Mouse (Mus musculus) limb, embryonic 10.5 days (tissue): ENCODE data around the gene Tuba3a. TPM values are rescaled to one million over a fixed set of nuclear protein-coding genes. Genes with fewer than 3 reads are reported as not detected.
"Not testable (repeated sequence)": the region's sequence is repeated elsewhere in the genome, so short reads cannot be mapped to it uniquely, and the experiment has no call there.

Experiments
- DNase-seq: peaks from one replicate; pipeline ENCODE4 v3.0.0-alpha.2; 2017; ENCODE audit warnings: low spot score
- H3K27ac ChIP-seq: fragments of 300-500 bp; sonication (generic); 2 replicates; pipeline ENCODE4 v1.5.1; 2016; ENCODE audit warnings: mild to moderate bottlenecking
- H3K27me3 ChIP-seq: fragments of 300-500 bp; sonication (generic); 2 replicates; pipeline ENCODE4 v1.6.1; 2016; ENCODE audit warnings: low read depth, mild to moderate bottlenecking; ENCODE audit not compliant: poor library complexity, severe bottlenecking
- H3K36me3 ChIP-seq: fragments of 300-500 bp; sonication (generic); 2 replicates; pipeline ENCODE4 v1.6.1; 2016; ENCODE audit warnings: mild to moderate bottlenecking, moderate library complexity
- H3K4me1 ChIP-seq: fragments of 300-500 bp; sonication (generic); 2 replicates; pipeline ENCODE4 v1.6.1; 2016
- H3K4me3 ChIP-seq: fragments of 300-500 bp; sonication (generic); 2 replicates; pipeline ENCODE4 v1.5.1; 2016; ENCODE audit warnings: mild to moderate bottlenecking, moderate library complexity
- H3K9me3 ChIP-seq: fragments of 300-500 bp; sonication (generic); replicated peaks from 2 replicates; pipeline ENCODE4 v1.6.1; 2016; ENCODE audit warnings: mild to moderate bottlenecking
- WGBS: fragments of 180-500 bp; shearing (Covaris S2); methylation state at CpG from one replicate; pipeline ENCODE4 v1.1.7; 2016; 5-methylcytosine and 5-hydroxymethylcytosine counted together
- polyA plus RNA-seq: library from polyadenylated mRNA; unstranded; fragments of >200 nt; fragmentation: Nextera tagmentation; extraction: Ambion mirVana; gene quantifications from 2 replicates; pipeline ENCODE4 v1.2.1, GENCODE M21; 2016

The Tuba3a gene
- polyA plus RNA-seq, 1 experiment from 2014 or later = 0.21 TPM

DNA sequence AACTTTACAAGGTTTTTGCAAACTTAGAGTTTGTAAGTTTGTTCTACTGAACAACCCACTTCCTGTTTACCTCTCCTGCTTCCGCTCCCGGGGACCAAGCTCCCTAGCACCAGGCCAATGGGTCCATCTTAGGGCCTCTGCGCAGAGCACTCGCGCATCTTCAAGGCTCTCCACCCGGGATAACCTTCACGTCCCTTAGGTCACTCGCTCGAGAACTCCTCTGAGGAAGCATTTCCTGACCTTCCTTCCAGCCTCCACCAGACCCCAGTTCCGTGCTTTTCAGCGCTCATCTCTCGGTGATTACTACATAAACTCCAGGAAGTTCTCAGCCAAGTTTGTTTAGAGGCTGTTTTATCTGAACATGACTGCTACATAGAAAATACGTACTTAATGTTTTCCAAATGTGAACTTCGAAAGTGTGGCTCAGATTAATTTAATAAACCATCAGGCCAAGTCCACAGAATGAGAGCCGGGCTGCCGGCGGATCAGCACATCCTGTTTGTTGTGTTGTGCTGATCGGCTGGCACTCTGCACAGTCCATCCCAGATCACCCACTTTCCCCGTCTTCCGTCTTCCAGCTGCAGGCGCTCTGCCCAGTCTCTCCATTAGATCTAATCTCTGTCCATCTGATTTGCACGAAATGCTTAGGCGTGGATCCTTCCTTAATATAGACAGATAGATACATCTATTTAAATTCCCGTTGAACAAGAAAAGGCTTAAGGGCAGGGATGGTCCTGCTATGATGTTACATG is 16.6 kb upstream of the Tuba3a start:
- peaks cover 17% of the 10 kb centered on the region for H3K36me3 ChIP-seq
- H3K9me3 ChIP-seq = no peaks in the 10 kb centered on the region
- DNase-seq = no peak
- no peak overlapping the region for H3K4me3 ChIP-seq
- peaks cover 3% of the 10 kb centered on the region; the same call in 1 of the 2 replicates for H3K4me1 ChIP-seq
- no peak overlapping the region for H3K27ac ChIP-seq
- H3K27me3 ChIP-seq = no peaks in the 10 kb centered on the region
- 91% methylated on average over 24 of the region's 24 CpGs for WGBS

DNA sequence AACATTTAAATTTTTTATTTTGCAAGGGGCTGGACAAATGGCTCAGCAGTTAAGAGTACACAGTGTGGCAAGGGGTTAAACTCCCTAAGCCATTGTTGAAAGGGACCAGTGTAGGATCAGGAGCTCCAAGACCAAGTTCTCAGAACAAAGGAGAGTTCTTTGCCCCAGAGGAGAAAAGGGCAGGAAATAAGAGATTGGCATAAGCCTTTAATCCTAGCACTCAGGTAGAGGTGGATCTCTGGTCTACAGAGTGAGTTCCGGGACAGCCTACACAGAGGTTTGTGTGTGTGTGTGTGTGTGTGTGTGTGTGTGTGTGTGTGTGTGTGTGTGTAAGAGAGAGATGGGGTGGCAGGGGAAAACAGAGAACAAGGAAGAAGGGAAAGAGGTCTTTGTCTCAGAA is 15.1 kb upstream of the Tuba3a start:
- Histone ChIP-seq H3K9me3 (no peaks in the 10 kb centered on the region), H3K27ac (no peak overlapping the region), H3K4me1 (peaks cover 3% of the 10 kb centered on the region; the same call in 1 of the 2 replicates), H3K36me3 (peaks cover 3% of the 10 kb centered on the region; the same call in 1 of the 2 replicates), H3K4me3 (no peak overlapping the region), H3K27me3 (no peaks in the 10 kb centered on the region)
- WGBS = 77% methylated on average over 1 of the region's 1 CpGs
- no peak for DNase-seq

DNA sequence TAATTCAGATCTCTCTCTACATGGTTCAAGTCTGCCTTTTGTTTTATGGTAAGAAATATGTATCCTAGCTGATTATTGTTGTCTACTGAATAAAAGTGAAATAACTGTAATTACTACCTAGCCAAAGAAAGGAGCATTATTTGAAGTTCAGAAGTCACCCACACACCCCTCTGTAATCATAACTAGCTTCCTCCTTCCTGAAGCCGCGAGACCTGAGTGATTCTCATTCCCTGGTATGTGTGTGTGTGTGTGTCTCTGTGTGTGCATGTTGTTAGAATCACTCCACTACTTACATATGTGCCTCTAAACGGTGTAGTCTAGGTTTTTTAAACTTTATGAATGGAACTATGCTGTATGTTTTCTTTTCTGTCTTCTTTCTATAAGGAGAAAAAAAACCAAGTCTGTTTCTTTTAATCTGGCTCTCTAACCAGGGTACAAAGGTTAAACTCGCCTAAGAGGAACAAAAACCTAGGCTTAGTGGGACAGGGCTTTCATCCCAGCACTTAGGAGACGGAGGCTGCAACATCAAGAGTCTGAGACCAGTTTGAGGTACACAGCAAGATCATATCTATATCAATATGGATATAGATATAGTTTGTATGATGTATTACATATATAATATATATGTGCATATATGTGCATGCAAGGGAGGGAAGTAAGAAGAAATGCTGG is 11.4 kb upstream of the Tuba3a start:
- DNase-seq = no peak
- 82% methylated on average over 5 of the region's 5 CpGs for WGBS
- H3K27me3 ChIP-seq = no peaks in the 10 kb centered on the region
- no peak overlapping the region for H3K4me3 ChIP-seq
- H3K36me3 ChIP-seq = no peaks in the 10 kb centered on the region
- H3K4me1 ChIP-seq = no peaks in the 10 kb centered on the region
- no peaks in the 10 kb centered on the region for H3K9me3 ChIP-seq
- H3K27ac ChIP-seq = no peak overlapping the region

DNA sequence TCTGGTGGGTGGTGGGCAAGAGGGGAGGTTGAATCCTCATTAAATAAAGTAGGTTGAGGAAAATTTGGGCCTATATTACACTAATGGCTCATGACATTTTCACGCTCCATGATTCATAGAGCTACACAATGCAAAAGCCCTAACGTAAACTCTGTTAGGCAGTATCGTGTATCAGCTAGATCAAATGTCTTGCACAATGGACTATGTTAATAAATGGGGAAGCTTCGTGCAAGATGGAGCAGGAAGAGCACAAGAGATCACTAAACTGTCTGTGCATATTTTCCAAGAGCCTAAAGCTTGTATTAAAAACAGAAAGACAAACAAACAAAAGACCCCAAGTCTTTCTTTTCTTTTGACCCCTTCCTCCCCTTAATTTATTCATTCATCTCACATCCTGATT is 8.2 kb upstream of the Tuba3a start:
- H3K9me3 ChIP-seq = no peaks in the 10 kb centered on the region
- no peaks in the 10 kb centered on the region for H3K4me1 ChIP-seq
- H3K27me3 ChIP-seq = no peaks in the 10 kb centered on the region
- H3K4me3 ChIP-seq = no peak overlapping the region
- WGBS = 95% methylated on average over 4 of the region's 4 CpGs
- DNase-seq = no peak
- H3K27ac ChIP-seq = no peak overlapping the region
- H3K36me3 ChIP-seq = no peaks in the 10 kb centered on the region

DNA sequence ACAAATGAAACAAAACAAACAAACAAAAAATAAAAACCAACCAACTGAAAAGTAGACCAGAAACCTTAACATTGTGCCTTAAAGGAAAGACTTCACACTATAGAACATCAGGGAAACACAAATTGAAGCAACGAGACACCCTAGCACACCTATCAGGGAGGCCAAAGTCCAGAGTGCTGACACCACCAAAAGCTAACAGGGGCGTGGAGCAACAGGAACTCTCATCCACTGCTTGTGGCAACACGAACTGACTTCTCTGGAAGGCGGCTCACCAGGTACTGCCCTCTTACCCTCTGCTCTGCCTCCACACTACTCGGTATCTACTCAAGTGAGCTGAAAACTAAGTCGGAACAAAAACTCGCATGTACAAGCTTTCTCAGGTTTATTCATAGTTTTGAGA is 6.4 kb upstream of the Tuba3a start:
- WGBS = 92% methylated on average over 7 of the region's 7 CpGs
- Histone ChIP-seq H3K36me3 (no peaks in the 10 kb centered on the region), H3K4me3 (no peak overlapping the region), H3K27ac (no peak overlapping the region), H3K4me1 (no peaks in the 10 kb centered on the region), H3K9me3 (no peaks in the 10 kb centered on the region), H3K27me3 (no peaks in the 10 kb centered on the region)
- DNase-seq = no peak

DNA sequence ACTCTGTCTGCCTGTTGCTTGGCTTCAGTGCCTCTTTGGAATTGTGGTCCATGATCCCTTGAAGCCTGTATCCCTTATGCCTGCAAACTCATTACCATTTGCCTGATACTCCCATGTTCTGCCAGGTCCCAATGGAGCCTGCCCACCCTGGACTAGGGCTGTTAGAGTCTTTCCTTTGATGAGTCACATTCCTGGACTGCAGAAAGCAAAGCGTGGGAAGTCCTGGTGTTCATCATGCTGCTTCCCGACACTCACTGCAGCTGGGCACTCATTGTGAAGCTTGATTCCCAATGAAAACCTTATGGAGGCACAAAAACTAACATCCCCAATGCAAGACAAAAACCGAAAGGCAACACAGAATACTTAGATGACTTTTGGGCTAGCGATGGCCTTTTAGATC is 5.5 kb upstream of the Tuba3a start:
- Histone ChIP-seq H3K27ac (no peak overlapping the region), H3K36me3 (no peaks in the 10 kb centered on the region), H3K27me3 (no peaks in the 10 kb centered on the region), H3K9me3 (no peaks in the 10 kb centered on the region), H3K4me3 (no peak overlapping the region), H3K4me1 (no peaks in the 10 kb centered on the region)
- DNase-seq = no peak
- WGBS = 77% methylated on average over 4 of the region's 4 CpGs

DNA sequence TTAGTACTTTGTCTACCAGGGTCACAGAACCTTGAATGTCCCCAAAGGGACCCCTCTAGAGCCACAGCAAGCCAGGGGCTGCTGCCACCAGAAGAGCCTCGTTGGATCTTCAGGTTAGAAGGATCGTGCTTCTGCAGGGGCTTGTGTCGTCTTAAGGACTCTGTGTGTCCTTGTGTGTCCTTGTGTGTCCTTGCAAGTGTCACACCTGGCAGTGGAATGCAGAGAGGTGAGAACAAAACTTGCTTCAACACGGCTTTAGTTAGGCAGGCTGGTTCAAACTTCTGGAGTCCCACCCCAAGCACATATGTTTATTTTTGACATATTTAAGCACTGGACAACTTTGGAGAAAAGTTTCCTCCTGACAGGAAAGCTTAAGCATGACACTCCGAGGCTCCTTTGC is 2.9 kb upstream of the Tuba3a start:
- H3K36me3 ChIP-seq = no peaks in the 10 kb centered on the region
- no peaks in the 10 kb centered on the region for H3K9me3 ChIP-seq
- H3K4me3 ChIP-seq = no peak overlapping the region
- no peaks in the 10 kb centered on the region for H3K4me1 ChIP-seq
- WGBS = 86% methylated on average over 5 of the region's 5 CpGs
- DNase-seq = no peak
- no peaks in the 10 kb centered on the region for H3K27me3 ChIP-seq
- no peak overlapping the region for H3K27ac ChIP-seq

DNA sequence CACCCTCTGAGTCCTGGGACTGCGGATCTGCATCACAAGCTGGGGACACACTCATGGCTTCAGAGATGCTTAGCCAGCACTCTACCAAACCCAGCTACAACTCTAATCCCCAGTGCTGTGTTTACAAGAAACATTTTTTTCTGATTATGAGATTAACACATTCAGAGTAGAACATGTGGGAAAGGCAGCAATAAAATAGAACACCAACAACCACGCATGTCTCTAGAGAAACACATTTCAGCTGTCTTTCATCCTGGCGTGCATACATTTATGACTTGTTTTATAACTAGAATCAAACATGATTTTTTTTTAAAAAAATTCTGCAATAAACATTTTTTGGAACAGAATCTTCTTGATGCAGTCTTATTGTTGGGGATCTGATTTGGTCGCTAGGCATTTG is 1.1 kb upstream of the Tuba3a start:
- H3K27ac ChIP-seq = no peak overlapping the region
- no peaks in the 10 kb centered on the region for H3K36me3 ChIP-seq
- no peaks in the 10 kb centered on the region for H3K9me3 ChIP-seq
- no peak overlapping the region for H3K4me3 ChIP-seq
- DNase-seq = no peak
- WGBS = 90% methylated on average over 4 of the region's 4 CpGs
- no peaks in the 10 kb centered on the region for H3K27me3 ChIP-seq
- no peaks in the 10 kb centered on the region for H3K4me1 ChIP-seq

DNA sequence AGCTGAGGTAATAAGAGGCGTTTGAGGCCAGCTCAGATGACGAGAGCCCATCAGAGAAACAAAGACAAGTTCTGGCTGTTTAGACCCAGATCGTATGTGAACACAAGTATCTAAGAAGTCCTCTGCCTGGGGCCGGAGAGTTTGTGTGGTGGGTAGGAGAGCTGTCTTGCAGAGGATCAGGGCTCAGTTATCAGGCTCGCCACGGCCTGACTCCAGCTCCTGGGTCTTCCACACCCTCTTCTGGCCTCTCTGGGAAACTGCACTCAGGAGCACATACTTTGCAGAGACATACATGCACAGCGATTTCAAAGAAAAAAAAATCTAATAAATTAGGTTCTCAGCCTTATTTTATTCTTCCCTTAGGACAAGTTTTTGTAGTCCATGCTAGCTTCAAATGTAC is 1.1 kb downstream of the Tuba3a start:
- no peaks in the 10 kb centered on the region for H3K36me3 ChIP-seq

DNA sequence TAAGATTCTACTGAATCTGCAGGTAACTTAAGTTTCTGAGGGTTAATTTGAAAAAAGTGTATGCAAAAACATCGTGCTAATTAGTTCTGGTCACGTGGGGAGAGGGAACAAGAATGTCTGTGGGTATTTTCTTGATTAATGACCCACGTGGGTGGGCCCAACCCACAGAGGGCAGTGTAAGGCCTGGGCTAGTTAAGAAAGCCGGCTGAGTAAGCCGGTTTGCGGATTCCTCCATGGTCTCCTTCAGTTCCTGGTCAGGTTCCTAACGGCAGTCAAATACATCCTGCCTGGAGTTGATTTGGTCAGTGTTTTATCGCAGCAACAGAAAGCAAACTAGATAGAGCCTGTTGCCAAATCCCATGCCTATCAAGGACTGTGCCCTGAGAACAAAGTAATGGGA is 1.6 kb downstream of the Tuba3a start:
- H3K4me1 ChIP-seq = no peaks in the 10 kb centered on the region
- H3K36me3 ChIP-seq = no peaks in the 10 kb centered on the region
- DNase-seq = no peak
- H3K9me3 ChIP-seq = no peaks in the 10 kb centered on the region
- no peaks in the 10 kb centered on the region for H3K27me3 ChIP-seq
- H3K27ac ChIP-seq = no peak overlapping the region
- H3K4me3 ChIP-seq = no peak overlapping the region
- 48% methylated on average over 8 of the region's 8 CpGs for WGBS

More for the DNA sequence above, 1.1 kb downstream of the Tuba3a start:
- Histone ChIP-seq H3K4me3 (no peak overlapping the region), H3K27ac (no peak overlapping the region), H3K9me3 (no peaks in the 10 kb centered on the region), H3K4me1 (no peaks in the 10 kb centered on the region), H3K27me3 (no peaks in the 10 kb centered on the region)
- 93% methylated on average over 7 of the region's 7 CpGs for WGBS
- no peak for DNase-seq

DNA sequence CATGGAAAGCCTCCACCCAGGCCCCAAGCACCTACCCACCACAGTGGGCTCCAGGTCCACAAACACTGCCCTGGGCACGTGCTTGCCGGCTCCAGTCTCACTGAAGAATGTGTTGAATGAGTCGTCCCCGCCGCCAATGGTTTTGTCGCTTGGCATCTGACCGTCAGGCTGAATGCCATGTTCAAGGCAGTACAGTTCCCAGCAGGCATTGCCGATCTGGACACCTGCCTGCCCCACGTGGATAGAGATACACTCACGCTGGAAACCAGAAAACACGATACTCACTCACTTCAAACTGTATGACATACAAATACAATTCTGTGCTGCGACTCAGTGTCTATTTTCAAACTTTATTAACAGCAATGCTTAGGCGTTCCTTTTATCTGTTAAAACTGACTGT is 3.1 kb downstream of the Tuba3a start:
- H3K27me3 ChIP-seq, H3K27ac ChIP-seq, H3K36me3 ChIP-seq, DNase-seq, H3K4me3 ChIP-seq, H3K9me3 ChIP-seq, H3K4me1 ChIP-seq: not testable (repeated sequence)
- 95% methylated on average over 13 of the region's 13 CpGs for WGBS

DNA sequence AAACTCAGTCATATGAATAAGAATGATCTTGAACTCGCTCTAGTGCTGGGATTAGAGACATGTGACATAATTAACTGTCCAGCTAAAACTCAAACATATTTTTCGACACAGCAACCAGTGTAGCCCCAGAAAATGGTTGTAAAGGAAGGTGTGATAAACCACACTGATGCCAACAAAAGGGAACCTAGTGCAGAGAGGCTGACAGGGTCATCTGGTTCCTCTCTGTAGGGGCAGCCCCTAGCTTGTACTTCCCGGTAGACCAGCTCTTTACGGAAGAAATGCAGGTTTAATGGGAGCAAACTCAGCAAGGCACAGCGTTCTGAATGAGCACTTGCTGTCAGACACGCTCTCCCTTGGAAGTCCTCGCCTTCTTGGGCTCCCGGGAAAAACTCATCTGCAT is 6.1 kb downstream of the Tuba3a start:
- Histone ChIP-seq H3K27me3 (no peaks in the 10 kb centered on the region), H3K4me1 (no peaks in the 10 kb centered on the region), H3K4me3 (no peak overlapping the region), H3K27ac (no peak overlapping the region), H3K36me3 (no peaks in the 10 kb centered on the region), H3K9me3 (no peaks in the 10 kb centered on the region)
- WGBS = 62% methylated on average over 8 of the region's 8 CpGs
- DNase-seq = no peak

DNA sequence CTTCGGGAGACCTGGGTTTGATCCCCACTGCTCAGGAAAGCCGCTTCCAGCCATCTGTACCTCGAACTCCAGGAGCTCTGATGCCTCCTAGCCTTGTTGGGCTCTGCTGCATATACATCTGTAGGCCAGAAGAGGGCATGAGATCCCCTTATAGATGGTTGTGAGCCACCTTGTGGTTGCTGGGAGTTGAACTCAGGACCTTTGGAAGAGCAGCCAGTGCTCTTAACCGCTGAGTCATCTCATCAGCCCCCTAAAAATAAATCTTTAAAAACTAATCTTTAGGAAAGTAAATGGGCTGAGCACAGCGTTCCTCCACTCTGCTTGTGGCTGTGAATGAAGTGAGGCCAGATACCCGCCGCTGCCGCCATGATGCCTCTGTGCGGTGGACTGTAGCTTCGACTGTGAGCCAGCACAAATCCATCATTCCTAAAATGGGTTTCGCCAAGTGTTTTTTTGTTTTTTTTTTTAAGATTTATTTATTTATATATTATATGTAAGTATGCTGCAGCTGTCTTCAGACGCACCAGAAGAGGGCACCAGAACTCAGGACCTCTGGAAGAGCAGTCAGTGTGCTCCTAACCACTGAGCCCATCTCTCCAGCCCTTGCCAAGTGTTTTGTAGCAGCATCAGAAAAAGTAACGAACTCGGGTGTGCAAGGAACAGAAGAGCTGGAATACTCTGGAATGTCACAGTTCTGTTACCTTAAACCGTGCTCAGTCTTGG is 10.8 kb downstream of the Tuba3a start:
- DNase-seq = no peak
- WGBS = 63% methylated on average over 15 of the region's 15 CpGs
- Histone ChIP-seq H3K36me3 (no peaks in the 10 kb centered on the region), H3K27me3 (peaks cover 17% of the 10 kb centered on the region), H3K4me3 (no peak overlapping the region), H3K27ac (no peak overlapping the region), H3K9me3 (no peaks in the 10 kb centered on the region), H3K4me1 (peaks cover 4% of the 10 kb centered on the region; the same call in 1 of the 2 replicates)
